Mouse (Mus musculus) T-cell, adult 2 months (primary cell): ENCODE measurements around the gene Tbkbp1.

ENCODE experiments used
- DNase-seq: peaks from one replicate; pipeline ENCODE4 v3.0.0; 2022; ENCODE audit warnings: low spot score

Tbkbp1 gene

DNA sequence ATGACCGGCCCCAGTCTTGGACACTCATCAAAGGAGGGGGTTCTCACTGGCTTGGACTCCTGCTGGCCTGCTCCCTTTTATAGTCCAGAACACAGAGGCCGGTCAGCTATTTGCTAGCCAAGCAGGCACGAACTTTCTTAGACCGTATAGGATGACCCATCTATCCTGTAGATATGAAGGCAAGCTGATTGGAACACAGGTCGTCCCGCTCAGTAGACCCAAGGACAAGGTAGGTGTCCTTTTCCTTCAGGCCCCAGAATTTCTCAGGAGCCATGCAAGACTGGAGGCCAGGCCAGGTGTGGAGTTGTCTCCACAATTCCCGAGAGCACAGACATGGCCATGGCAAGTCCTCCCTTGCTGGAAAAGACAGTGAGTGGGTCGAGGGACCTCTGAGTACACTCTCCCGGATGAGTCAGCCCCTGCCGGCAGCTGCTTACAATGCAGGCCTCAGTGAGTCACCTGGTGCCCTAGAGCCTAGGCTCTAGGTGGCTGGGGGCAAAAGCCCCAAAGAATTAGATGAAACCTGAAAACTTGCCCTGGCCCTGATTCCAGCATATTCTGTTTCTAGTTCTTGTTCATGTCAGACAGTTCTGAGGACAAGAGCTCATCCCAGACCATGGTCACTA is 1.5 kb upstream of the Tbkbp1 start:
- peak; percentile 26 for DNase-seq

DNA sequence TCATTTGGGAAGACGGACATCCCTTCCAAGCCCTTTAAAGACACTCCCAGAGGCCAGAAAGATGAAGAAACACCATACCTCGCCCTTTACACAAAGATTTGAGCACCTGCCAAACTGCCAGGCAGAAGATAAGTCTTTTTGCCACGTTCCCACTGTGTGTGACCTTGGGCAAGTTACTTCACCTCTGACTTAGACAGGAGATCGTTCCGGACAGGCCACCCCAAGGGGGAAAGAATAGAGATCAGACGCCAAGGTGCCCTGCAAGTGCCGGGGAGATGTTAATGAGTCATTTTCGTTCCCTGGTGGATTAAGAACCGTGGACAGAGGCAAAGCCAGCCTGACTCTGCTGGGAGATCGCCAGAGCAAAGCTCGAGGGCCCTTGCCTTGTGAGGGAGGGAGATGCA is 730 bp upstream of the Tbkbp1 start:
- DNase-seq = no peak

- no peak for DNase-seq
Measured at GRCm38 (mm10) chr11:97150411-97151330, 624 bp downstream of the Tbkbp1 start.

- DNase-seq = no peak
Measured at GRCm38 (mm10) chr11:97149995-97150410, 1.3 kb downstream of the Tbkbp1 start.

DNA sequence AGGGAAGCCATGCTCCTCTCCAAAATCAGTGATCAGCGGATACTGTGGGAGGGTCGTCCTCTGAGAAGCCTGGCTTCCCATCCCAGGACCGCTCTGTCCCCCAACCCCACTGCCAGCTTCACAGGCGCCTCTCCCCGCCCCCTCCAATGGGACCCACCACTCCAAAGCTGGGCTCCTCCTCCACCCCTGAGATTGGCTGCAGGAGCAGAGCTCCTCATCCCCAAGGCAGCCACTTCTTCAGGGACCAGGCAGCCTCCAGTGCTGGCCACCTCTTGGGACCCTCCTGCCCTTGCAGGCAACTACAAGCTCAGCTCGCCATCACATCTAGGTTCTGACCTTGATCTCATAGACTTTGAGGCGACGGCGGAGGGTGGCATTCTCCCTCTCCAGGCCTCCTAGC is 2.3 kb downstream of the Tbkbp1 start:
- no peak for DNase-seq

DNA sequence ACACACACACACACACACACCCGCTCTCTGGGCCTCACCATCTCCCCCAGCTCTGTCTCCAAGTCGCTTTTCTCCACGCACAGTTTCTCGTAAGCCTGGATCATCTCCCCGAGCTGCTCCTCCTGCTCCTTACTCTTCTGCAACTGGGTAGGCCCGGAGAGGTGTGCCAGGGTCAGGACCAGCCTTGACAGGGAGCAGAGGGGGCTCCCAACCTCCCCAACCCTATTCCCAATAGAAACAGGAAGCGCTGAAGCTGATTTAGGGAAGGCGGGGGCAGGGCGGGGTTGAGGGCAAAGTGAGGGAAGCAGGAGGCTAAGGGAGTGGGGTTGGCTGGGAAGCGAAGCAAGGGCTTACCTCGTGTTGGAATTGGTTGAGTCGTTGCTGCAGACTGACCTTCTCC is 2.7 kb downstream of the Tbkbp1 start:
- DNase-seq = no peak

- no peak for DNase-seq
Measured at GRCm38 (mm10) chr11:97147333-97147732, 4.0 kb downstream of the Tbkbp1 start.

DNA sequence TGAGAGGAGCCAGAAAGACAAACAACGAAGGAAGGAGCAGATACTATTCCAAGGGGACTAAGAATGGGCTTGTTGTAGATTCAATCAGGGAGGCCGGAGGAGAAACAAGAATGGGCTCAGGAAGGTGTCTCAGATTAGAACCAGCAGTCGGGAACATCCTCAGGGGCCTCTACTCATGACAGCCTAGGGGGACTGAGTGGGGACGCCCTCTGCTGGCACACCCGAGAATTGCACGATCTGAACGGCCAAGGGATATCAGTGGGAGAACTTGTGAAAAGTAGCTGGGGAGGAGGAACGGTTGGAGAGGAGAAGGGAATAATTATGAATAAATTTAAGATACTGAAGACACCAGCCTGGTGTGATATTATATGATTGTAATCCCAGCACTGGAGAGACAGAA is 4.6 kb downstream of the Tbkbp1 start:
- DNase-seq = peak; percentile 73

DNA sequence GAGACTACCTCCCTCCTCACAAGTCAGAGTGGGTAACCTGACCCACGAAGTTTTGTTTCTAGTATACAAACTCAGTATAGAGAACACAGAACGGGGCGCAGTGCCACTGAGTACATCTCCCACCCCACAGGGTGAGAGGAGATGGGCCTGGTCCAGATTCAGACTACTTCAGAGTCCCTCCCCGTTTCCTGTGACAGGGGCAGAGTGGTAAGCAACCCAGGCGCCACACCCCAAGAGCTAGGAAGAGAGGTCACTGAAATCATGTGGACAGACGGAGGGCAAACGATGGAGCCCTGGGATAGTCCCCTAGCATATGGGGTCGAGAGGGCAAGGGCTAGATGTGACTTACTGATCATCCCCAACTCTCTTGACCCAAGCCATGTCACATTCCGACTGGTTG is 5.3 kb downstream of the Tbkbp1 start:
- no peak for DNase-seq

GRCm38 (mm10) chr11:97145320-97145719 is 6.0 kb downstream of the Tbkbp1 start:
- no peak for DNase-seq

GRCm38 (mm10) chr11:97143196-97143900 is 7.9 kb downstream of the Tbkbp1 start:
- no peak for DNase-seq

DNA sequence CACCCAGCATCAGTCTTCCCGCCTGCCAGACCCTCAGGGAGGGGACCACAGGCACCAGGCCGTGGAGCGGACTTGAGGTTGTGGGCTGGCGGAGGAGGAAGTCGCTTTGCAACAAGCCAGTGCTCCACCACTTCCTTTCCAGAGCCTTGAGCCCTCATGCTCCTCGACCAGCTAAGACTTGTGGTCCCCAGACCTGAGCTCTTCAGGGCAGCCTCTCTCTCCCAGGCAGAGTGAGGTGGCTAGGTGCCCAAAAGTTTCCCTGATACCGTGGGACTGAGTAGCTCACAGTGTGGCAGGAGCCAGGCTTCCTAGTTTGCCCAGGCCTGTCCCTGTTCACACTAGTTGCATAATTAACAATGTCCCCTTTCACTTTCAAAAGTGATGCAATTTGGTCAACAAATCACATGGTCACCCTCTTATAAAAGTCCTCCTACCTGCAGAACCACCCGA is 9.1 kb downstream of the Tbkbp1 start:
- no peak for DNase-seq

DNA sequence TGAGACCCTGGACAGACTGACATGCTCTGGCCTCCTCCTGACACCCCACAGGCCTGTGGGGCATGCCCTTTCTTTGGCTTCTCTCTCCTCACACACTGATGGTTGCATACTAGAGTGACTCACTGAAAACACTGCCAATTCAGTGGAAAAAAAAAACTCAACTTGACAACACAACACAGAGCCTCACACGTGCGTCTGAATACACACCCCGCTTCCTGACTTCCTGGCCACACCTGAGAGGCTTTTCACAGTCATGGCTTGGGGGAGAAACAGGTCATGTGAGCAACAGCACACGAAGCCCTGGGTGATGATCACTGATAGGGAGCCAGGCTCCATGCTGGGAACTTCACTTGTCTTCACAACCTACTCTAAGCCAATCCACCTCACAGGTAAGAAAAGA is 10.5 kb downstream of the Tbkbp1 start:
- DNase-seq = peak; percentile 63

DNA sequence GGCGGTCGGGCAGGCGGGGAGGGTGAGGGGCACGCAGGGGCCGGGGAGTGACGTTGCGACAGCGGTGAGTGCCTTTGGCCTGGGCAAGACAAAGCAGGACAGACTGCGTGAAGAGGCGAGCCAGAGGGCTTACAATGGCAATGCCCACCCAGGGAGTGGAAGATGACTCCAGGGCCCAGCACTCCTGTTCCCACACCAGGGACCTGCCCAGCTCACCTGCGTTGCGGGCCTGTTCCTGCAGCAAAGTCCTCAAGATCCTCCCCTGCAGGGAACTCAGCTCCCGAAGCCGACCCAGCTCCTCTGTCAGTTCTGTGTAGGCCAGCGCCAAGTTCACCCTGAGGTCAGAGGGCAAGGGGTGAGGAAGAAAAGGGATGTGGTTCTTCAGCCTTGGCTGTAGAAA is 12.0 kb downstream of the Tbkbp1 start:
- DNase-seq = no peak

DNA sequence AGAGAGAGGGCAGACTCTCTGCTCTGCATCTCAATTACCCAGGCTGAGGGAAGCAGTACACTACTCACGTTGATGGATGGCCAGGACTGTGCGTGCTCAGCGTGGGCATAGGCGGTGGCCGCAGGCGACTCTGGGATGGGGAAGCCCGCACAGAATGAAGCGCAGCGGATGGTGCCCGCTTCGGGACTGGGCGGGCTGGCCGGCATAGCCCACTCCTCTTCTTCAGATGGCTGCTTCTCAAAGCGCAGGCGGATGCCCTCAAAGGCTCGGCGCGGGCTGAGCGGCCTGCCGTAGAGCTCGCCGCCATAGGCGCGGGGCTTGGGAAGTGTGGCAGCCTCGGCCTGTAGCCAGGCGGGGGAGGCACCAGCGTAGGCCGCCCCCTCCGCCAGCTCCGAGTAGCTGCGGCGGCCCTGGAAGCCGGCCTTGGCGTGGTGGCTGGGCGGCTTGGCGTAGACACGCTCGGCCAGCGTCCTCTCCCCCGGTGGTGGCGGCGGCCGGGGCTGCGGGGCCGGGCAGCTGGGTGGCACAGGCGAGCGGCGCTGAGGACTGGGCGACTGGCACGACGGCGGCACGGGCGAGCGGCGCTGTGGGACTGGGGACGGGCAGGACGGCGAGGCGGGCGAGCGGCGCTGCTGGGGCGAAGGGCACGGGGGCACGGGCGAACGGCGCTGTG is 12.6 kb downstream of the Tbkbp1 start:
- DNase-seq = no peak

GRCm38 (mm10) chr11:97133270-97133669 is 18.0 kb downstream of the Tbkbp1 start:
- no peak for DNase-seq

DNA sequence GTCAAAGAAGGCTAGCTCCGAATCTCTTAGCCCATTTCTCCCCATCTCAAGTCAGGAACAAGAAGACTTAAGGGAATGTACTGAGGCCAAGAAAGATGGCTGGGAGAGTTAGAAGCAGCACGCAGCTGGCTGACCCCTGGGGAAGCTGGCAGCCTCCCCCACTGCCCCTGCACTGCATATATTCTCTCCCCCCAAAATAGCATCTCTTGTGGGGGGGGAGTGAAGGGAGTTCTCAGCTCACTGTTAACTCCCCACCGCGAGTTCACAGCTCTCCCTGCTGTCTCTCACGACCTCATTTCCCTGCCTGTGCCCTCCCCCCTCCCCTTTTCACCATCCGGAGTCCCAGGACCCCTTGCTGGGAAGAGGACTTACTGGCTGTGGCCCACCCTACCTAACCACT is 19.1 kb downstream of the Tbkbp1 start:
- no peak for DNase-seq

DNA sequence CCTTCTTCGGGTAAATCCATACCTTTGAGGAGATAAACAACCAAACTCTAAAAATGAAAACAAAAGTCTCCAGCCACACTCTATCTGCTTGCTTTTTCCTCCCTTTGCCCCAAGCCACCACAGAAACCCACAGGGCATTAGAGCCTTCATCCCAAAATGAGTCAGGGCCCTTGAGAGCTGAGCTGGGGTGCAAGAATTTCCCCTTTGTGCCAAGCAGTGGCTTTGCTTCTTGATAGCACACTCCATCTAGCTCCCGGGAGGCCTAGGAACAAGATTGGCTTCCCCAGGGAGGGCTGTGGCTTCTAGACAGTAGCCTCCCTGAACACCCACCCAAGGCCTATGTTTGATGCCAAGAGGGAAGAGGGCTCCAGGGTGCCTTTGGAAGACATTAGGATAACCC is 19.6 kb downstream of the Tbkbp1 start:
- no peak for DNase-seq

GRCm38 (mm10) chr11:97130318-97130717 is 21.0 kb downstream of the Tbkbp1 start:
- no peak for DNase-seq

- no peak for DNase-seq
Measured at GRCm38 (mm10) chr11:97128956-97129355, 22.3 kb downstream of the Tbkbp1 start.

DNA sequence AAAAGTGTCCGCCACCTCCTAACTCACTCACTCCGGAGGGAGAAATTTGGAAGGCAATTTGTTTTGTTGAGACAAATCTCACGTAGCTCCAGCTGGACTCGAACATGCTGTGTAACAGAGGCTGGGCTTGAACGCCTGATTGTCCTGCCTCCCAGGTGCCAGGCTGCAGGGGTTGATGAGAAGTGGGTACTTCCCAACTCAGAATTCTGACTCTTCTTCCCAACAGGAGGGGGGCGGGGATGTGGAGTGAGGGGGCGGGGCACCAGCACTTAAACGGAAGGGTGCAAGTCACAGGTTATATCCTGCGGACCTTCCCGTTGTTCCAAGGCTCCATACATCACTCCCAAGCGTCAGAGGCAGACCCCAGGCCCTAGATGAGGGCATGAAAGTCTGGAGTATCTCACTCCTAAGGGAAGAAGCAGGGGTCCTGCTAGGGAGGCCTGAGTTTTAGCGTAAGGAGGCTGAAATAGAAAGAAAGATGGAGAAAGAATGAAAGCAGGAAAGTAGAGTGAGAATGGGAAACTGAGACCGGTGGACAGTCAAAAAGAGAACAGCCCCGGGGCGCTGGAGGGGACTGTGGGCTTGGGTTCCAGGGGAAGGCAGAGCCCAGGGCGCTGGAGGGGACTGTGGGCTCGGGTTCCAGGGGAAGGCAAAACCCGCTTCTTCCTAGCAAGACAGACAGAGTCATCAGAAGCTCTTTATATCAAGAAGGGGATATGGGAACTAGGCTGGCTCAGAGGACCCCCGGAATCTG is 23.6 kb downstream of the Tbkbp1 start:
- DNase-seq = no peak
